Mouse (Mus musculus) bone marrow, adult 2 months (tissue): ENCODE results near the gene Ubap2.

Experiments used
- CTCF ChIP-seq: fragments of 200-500 bp; IDR thresholded peaks from 2 replicates; pipeline ENCODE4 v1.5.1; 2011; ENCODE audit warnings: low read length, control low read depth; ENCODE audit not compliant: control insufficient read depth, insufficient read depth
- POLR2A ChIP-seq: fragments of 200-500 bp; IDR thresholded peaks from 2 replicates; pipeline ENCODE4 v1.6.1; 2011; ENCODE audit warnings: low read depth, mild to moderate bottlenecking, control low read depth, low read length, borderline replicate concordance; ENCODE audit not compliant: control insufficient read depth

DNA sequence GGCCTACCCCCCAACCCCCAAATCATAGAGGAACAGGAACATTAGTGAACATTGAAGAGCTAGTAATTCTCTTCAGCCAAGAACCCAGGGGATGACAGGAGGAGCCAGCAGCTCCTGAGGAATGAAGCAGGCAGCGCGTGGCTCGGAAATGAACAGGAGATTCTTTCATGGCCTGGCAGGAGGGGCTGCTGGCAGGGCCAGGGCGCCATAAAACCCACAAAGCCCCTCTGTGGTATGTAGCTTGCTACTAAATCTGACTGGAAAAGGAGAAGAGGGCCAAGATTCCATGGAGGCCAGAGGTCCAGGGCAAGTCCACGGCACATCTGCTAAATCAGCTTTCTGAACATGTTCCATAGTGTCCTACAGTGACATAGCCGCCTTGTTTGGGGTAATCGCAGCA is 14.9 kb upstream of the Ubap2 start:
- TF ChIP-seq CTCF, result no peak
- no peak for TF ChIP-seq POLR2A
